Mouse (Mus musculus): Measurements from ENCODE around the gene Cald1.
A peak's percentile ranks its signal among the peaks of the same experiment; 100 is the strongest.

Gene Cald1

DNA sequence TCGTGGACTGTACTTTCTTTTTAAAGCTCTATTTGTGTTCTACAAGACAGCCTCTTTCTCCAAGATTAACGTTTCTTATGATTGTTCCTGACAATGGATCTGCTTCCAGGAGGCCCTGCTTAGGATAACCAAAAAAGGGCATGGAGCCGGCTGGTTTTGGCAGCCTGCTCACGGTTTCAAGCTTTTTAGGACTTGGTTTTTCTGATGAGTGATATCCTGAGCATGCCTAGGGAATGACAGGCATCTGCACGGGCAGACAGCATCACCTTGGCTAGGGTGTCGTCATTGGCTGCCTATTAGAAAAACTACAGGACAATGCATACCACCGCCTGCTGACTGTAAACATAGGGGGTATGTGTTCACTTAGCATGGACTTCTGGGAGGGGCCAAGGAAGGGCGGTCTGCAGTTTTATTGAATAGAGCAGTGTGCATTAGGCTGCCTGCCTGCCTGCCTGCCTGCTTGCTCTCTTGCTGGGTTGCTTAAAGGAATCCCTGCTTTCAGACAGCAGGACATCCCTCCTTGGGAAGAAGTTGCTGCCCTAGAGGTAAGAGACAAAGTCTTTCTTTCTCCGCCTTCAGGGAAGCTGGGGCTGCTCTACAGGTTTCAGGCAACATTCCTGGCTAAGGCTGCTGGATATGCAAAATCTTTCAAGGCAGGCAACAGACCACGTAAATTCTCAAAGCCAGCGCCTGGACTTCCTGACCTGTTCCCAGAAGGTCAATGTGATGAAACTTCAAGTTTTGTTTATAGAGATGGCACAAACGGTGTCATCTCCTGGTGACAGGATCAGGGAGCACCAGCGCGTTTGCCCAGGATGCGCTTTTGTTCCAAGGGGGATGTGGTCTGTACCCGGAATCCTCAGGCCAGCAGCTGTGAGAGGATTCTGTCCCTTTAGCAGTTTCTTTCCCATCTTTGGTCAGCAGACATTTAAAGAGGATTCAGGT lies at the start of gene Cald1:
Gene Cald1 (plus strand): TSS at position 380 of the 945 bp plus-strand sequence.
- no peak for DNase-seq (ENCODE audit: low spot score in 2 of 2)

DNA sequence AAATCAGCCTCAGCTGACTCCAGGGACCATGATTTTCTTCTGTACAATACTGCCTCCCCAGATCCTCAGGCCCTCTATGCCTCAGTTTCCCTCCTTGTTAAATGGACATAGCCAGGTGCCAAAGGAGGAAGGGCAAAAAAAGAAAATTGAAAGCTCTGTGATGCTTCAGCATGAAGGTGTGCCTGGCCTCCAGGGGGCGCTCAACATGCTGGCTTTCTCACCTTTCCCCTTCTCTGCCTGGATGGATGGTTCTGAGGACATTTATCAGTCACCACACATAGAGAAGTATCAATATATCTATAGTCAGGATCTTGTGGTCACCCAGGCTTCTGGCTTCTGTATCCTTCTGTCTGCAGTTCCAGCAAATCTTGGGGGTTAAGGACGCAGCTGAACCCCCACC lies 49.3 kb upstream of the Cald1 start:
- peak in 1 of 2 experiments; percentile 69 for DNase-seq (ENCODE audit: low spot score in 2 of 2)

GRCm38 (mm10) chr6:34552489-34553157 lies 45.7 kb upstream of the Cald1 start:
- no peak for DNase-seq (ENCODE audit: low spot score in 2 of 2)

GRCm38 (mm10) chr6:34554291-34554997 lies 43.9 kb upstream of the Cald1 start:
- no peak for DNase-seq (ENCODE audit: low spot score in 2 of 2)

- DNase-seq (ENCODE audit: low spot score in 2 of 2), result no peak
These were observed 38.8 kb upstream of the Cald1 start for GRCm38 (mm10) chr6:34559521-34559920.

- DNase-seq (ENCODE audit: low spot score in 2 of 2), result no peak
These were observed 33.0 kb upstream of the Cald1 start for GRCm38 (mm10) chr6:34565176-34565880.

DNA sequence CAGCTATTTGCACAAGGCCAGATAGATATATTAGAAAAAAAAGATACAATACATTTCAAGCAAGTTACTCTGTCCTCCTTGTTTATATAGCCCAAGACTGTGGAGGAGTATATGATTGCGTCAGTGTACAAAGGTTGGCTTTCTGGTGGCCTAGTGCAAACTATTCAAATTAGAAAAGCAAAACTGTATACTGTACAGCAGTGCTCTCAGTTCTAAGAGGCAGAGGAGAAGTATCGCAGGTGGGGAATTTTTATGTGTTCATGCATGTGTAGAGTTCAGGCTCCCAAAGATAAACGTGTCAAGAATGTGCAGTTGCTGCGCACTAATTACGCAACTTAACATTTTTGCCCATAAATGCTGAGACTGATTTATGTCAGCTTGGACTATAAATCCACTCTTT lies 31.0 kb upstream of the Cald1 start:
- DNase-seq (ENCODE audit: low spot score in 2 of 2), result no peak

DNA sequence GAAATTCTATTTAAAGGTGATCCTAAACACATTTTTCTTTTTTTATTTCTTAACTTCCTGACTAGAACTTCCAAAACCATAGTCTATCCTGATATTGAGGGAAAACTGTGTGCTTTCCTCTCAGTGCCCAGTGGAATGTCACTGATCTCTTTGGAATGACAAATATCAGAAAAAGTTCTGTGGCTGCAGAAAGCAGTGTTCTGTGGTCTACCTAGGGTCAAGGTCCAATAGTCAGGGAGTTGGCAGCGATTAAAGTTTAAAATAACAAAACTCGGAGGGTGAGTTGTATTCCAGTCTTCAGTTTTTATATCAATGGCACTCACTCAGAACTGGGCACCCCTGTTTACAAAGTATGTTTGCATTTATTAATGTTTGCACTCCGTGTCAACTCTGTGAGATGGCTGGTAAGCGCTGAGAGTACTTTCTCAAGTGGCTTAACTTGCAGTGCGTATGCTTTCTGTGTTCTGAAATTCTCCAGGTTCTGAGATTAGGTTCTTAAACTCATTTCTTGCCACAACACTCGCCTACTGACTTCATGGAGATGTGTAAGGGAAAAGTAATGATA lies 18.7 kb upstream of the Cald1 start:
- DNase-seq (ENCODE audit: low spot score in 2 of 2), result no peak

DNA sequence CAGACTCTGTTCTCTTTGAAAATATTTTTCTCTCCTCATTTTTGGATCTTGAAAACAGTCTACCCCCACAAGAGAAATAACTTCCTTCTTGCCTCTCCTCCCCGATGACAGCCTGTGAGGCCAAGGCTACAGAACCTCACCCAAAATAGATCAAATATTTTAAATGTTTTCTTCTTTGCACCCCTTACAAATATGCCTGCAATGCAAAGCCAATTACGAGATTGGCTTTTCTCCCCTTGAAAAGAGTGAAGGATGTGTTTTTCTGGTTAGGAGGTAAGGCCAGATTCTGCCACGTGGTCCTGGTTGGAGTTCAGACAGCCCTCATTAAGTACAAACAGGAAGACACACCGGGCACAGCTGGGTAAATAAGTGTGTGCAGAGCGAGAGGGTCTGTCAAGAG lies 14.9 kb upstream of the Cald1 start:
- no peak for DNase-seq (ENCODE audit: low spot score in 2 of 2)

- no peak for DNase-seq (ENCODE audit: low spot score in 2 of 2)
These were observed 10.2 kb upstream of the Cald1 start for GRCm38 (mm10) chr6:34588066-34588465.

DNA sequence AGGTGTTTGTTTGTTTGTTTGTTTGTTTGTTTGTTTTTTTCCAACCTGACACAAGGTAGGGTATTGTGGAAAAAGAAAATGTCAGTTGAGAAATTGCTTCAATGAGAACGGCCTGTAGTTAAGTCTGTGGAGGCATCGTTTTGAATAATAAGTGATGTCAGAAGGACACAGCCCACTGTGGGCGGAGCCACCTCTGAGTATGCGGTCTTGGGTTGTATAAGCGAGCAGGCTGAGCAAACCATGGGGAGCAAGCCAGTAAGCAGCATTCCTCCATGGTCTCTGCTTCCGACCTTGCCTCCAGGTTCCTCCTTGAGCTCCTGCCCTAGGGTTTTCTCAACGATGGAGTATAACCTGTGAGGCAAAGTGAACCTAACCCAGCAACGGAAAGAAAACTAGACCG lies 7.6 kb upstream of the Cald1 start:
- no peak for DNase-seq (ENCODE audit: low spot score in 2 of 2)

- DNase-seq (ENCODE audit: low spot score in 2 of 2), result no peak
These were observed 4.9 kb upstream of the Cald1 start for GRCm38 (mm10) chr6:34593353-34593752.

- DNase-seq (ENCODE audit: low spot score in 2 of 2), result no peak
These were observed 984 bp upstream of the Cald1 start for GRCm38 (mm10) chr6:34597316-34597715.

GRCm38 (mm10) chr6:34599171-34599570 lies 871 bp downstream of the Cald1 start:
- no peak for DNase-seq (ENCODE audit: low spot score in 2 of 2)

DNA sequence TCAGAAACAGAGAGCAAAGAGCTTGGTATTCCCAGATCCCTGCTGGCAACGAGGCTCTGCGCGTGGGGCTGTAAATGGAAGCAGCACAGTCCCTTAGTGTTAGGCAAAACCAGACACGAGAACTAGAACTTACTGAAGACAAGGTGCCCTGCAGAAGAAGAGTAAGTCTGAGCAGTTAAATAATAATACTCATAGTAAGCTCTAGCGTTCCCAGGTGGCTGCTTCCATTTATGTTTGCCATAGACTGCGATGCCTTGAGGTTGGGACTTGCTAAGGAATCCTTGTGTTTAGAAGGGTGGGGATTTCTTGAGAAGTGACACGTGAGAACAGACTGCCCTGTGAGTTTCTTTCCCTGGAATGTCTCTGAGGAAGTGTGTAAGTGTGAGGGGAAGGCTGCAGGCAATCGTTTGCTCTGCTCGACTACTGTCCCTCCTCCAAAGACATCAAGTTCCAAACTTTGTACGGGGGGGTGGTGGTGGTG lies 1.4 kb downstream of the Cald1 start:
- no peak for DNase-seq (ENCODE audit: low spot score in 2 of 2)

GRCm38 (mm10) chr6:34600850-34601249 lies 2.5 kb downstream of the Cald1 start:
- no peak for DNase-seq (ENCODE audit: low spot score in 2 of 2)

- no peak for DNase-seq (ENCODE audit: low spot score in 2 of 2)
These were observed 3.8 kb downstream of the Cald1 start for GRCm38 (mm10) chr6:34602091-34602490.

DNA sequence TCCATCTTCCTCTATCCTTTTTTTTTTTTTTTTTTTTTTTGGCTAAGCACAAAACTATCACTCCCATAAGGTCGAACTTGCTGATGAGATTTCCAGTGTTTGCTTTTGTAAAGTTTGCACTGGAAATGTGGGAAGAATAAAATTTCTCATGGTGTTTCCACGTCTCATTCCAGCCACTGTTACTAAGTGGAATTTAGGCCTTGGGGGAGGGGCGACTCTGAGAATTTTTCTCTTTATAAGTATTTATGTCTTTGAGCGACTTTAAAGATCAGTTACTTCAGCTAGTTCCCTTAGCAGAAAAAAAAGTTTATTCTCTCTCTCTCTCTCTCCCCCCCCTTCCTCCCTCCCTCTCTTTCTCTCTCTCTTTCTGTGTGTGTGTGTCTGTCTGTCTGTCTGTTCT lies 8.1 kb downstream of the Cald1 start:
- no peak for DNase-seq (ENCODE audit: low spot score in 2 of 2)

- no peak for DNase-seq (ENCODE audit: low spot score in 2 of 2)
These were observed 10.3 kb downstream of the Cald1 start for GRCm38 (mm10) chr6:34608603-34609002.

- no peak for DNase-seq (ENCODE audit: low spot score in 2 of 2)
These were observed 11.9 kb downstream of the Cald1 start for GRCm38 (mm10) chr6:34609892-34610829.
